Mouse (Mus musculus) spleen, postnatal 14 days (tissue): ENCODE data around the gene Fchsd2.
"Not testable (repeated sequence)": the region's sequence is repeated elsewhere in the genome, so short reads cannot be mapped to it uniquely, and the experiment has no call there.

Experiments used
- DNase-seq, 2 experiments: peaks; one replicate each; pipeline ENCODE4 v3.0.0; 2021 to 2022; ENCODE audit warnings: low spot score in 2 of 2

Gene Fchsd2

DNA sequence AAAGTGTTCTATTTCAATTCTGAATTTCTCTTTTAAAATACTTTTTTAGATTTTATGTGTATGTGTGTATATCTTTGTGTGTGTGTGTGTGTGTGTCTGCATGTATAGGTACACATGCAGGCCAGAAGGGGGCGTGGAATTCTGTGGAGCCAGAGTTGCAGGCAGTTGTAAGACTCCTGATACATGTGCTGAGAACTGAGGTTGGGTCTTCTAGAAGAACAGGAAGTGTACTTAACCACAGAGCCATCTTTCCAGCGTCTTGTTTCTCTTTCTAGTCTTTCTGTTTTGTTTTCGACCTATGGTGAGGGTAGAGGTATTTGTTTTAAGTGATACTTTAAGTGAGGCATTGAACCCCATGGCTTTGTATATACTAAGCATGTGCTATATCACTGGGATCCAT lies 20.7 kb downstream of the Fchsd2 start:
- DNase-seq = no peak

- DNase-seq = no peak
Observed at GRCm38 (mm10) chr7:101114328-101114727, 21.7 kb downstream of the Fchsd2 start.

DNA sequence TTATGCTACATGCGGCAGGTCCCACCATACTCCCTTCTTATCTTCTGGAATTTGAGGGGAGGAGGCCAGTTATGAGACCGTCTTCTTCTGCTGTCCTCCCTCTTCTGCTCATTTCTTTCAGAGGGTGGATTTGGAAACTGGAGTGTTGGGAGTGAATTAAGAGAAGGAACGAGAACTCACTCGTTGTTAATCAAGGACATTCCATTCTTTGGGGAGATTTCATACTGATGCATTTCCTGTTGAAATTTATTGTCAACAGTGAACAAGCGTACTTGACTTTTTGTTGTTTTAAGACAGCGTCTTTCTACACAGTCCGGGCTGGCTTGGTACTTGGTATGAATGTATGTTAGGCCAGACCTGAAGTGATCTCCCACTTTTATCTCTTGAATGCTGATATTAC lies 26.7 kb downstream of the Fchsd2 start:
- DNase-seq = no peak

- no peak for DNase-seq
Observed at GRCm38 (mm10) chr7:101123579-101124347, 31.1 kb downstream of the Fchsd2 start.

DNA sequence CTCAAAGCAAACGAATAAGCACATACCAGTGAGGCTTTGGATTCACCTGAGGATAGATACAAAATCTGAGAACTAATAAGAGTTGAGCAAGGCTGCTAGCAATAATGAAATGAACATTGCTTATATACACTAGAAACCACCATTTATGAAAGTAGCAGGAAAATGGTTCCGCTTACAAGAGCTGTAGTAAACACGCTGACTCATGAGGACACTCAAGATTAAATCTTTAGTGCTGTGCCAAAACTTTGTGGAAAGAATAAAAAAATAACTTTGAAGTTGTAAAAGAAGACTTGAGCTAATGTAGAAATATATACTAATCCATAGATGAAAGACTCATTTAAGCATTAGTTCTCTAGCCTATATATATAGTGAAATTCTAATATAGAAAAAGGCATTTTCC lies 35.1 kb downstream of the Fchsd2 start:
- DNase-seq = no peak

DNA sequence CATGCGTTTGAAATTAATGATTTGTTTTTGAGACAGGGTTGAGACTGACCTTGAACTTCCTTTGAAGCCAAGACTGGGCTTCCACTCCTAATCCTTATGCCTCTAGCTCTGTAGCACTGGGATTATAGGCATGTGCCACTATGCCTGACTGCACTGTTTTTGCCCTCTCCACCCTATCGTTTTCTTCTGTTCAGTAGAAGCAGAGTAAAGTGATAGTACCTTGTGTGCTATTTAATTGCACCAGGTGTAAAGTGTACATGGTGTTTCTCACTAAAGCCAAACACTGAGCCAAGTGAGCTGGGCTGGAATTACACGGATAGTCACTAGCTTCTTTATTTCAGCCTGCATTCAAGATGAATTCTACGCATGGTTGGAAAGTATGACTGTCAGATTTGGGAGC lies 35.9 kb downstream of the Fchsd2 start:
- no peak for DNase-seq

DNA sequence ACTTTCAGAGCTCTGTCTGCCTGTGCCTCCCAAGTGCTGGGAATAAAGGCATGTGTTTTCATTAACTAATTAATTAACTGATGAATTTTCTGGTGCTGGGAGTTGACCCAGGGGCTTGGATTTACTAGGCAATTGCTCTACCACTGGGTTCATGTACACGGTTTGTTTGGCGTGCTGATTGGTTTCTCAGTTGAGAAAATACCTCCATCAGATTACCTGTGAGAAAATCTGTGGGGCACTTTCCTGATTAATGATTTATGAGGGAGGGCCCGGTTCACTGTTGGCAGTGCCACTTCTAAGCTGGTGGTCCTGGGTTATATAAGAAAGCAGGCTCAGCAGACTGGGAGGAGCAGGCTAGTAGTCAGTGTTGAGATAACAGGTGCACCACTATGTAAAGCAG lies 38.0 kb downstream of the Fchsd2 start:
- no peak for DNase-seq

GRCm38 (mm10) chr7:101131281-101131680 lies 38.6 kb downstream of the Fchsd2 start:
- no peak for DNase-seq

DNA sequence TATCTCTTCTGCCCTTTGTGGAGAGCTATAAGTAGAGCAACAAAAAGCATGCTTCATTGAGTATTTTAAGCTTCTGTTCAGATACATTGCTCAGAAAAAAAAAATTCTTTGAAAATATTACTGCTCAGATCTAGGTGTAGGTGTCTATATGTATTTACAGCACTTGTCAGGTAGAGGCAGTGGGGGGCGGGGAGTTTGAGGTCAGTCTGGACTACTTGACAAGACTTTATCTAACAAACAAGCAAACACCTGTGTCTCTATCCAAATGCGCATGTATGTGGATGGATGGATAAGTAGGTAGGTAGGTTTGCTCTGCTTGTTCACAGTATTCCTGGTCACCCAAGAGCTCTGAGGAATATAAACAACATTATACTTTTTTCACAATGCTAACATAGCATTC lies 40.9 kb downstream of the Fchsd2 start:
- DNase-seq = no peak

- DNase-seq = no peak
Observed at GRCm38 (mm10) chr7:101134117-101134516, 41.5 kb downstream of the Fchsd2 start.

DNA sequence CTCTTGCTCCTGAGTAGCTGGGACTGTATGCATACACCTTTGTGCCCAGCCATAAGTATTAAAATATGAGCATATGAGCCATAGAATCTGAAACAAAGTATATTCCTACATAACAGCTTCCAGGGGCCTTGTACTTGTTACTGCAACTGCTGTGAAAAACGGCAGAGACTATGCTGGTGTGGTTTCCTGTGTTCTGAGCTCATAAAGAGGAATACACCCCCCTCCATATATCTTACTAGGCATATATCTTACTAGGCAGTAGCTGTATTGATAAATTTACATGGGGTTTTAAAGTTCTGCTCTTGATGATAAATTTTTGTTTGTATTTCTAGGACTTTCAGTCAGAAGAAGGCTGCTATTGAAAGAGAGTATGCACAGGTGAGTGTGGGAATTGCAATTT lies 46.2 kb downstream of the Fchsd2 start:
- DNase-seq = no peak

- DNase-seq = no peak
Observed at GRCm38 (mm10) chr7:101142907-101143306, 50.2 kb downstream of the Fchsd2 start.

GRCm38 (mm10) chr7:101144222-101144621 lies 51.6 kb downstream of the Fchsd2 start:
- no peak for DNase-seq

GRCm38 (mm10) chr7:101149039-101149438 lies 56.4 kb downstream of the Fchsd2 start:
- no peak for DNase-seq

DNA sequence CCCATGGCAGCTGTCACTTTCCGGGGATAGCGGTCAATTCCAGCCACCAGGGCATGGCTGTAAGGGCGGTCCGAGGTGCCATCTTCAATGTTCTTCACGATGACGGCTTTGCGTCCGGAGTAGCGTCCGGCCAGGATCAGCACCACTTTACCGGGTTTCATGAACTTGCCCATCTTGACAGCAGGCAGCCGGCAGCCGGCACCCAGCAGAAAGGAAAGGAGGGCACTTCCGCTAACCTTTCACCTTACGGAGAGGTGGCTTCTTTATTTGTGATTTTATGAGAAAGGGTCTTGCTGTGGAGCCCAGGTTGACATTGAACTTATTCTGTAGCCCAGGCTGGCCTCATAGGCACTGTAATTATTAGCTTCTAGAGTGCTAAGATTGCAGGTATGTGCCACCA lies 62.2 kb downstream of the Fchsd2 start:
- DNase-seq = not testable (repeated sequence)

DNA sequence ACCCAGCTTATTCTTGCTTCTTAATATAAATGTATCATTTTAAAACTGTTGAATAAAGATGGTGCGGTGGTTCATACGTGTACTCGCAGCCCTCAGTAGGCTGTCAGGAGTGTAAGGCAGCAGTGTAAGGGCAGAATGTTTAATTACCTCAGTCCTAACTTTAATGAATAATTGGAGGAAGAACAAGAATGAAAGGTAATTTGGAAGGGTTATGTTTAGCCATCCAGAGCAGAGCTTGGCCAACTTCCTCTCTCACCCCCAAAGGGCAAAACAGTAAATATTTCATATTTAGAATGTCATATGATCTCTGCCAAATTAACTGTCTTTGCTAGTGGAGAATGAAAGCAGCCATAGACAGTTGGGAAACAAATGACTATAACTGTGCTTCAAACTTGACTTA lies 62.6 kb downstream of the Fchsd2 start:
- DNase-seq = no peak

DNA sequence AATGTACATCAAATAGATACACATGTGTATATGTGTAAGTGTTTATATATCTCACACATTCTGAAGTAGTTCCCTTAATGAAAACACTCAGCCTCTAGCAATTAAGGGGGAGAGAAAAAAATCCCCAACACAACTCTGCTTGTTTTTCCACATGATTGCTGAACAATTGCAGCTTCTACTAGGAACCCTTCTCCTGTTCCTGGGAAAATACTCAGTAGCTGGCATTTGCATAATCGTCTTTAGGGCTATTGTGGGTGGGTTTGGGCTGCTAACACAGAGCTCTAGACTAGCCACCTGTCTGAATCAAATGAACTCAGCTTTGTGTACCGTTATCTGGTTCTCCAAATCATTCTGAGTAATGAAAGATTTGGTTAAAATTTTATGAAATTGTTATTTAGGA lies 67.6 kb downstream of the Fchsd2 start:
- no peak for DNase-seq

- no peak for DNase-seq
Observed at GRCm38 (mm10) chr7:101162781-101163180, 70.1 kb downstream of the Fchsd2 start.

DNA sequence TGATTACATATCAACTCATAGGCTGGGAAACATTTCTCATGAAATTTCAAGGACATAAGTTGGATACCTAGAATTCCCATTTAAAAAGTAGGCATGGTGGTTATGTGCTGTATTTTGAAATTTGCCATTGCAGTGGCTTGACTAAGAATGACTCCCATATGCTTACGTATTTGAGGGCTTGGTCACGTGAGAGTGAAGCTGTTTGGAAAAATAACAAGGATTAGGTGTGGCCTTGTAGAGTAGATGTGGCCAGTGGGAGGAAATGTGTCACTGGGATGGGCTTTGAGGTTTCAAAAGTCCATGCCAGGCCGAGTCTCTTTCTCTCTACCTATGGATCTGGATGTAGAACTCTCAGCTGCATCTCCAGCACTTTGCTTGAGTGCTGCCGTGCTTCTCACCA lies 71.2 kb downstream of the Fchsd2 start:
- DNase-seq = no peak

- DNase-seq = no peak
Observed at GRCm38 (mm10) chr7:101166568-101166967, 73.9 kb downstream of the Fchsd2 start.

GRCm38 (mm10) chr7:101170482-101170881 lies 77.8 kb downstream of the Fchsd2 start:
- no peak for DNase-seq

DNA sequence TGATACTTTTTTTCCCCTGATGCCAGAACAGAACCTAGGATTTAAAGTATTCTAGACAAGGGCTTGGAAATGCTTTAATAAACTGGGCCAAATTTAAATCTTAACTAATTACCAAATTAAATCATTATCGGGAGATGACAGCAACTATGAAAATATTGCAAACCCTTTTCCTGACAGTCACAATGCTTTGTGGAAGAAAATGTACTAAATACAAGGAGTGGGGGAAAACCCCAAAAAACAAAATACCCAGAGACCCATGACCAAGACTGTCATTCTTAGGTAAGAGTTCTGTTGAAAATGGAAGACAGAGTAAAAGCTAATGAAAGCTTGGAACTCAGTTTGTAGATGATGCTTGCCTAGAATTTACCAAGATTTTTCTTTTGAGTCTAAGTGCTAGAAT lies 78.3 kb downstream of the Fchsd2 start:
- no peak for DNase-seq

GRCm38 (mm10) chr7:101173331-101173730 lies 80.7 kb downstream of the Fchsd2 start:
- no peak for DNase-seq

DNA sequence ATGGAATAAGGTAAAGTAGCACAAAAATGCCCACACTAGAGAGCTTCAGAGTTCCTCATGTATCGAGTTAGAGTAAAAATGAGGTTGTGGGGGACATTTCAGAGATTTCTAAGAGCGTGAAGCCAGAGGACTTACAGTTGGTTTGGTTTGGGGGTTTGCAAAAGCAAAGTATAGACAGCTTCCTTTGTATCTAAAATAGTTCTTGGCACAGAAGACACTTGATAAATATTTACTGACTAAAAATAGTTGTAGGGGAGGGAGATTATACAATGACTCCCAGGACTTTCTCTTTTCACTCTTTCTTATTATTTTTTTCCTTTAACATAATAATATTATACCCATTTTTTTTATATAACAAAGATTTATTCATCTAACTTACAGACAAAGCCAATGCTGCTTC lies 86.1 kb downstream of the Fchsd2 start:
- no peak for DNase-seq
